Mouse (Mus musculus): ENCODE data around the gene Gm8978. TPM values are rescaled to one million over a fixed set of nuclear protein-coding genes. Genes with fewer than 3 reads are reported as not detected.
"Not testable (repeated sequence)": the region's sequence is repeated elsewhere in the genome, so short reads cannot be mapped to it uniquely, and the experiment has no call there.

The Gm8978 gene
- polyA plus RNA-seq (2012; rRNA removed): not detected in 2 replicates

DNA sequence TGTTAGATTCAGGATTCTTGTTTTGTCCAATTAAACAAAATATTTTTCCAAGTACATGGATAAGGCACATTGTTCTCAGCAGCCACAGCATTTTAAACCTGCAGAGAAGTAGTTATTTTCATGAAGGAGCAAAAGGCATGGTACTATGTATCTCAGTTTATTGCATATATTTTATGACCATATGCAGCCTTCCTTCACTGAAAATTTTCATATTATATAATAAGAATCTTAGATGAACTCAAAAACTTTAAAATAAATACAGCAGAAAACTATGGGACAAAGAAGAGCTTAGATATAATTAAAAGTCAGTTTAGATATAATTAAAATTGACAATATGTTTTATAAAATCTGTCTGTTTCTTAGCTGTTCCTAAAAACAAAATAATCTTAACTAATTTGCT is at the start of gene Gm8978:
TSS of gene Gm8978 (minus strand) at position 101 of the 400 bp plus-strand sequence.
- H3K4me1 ChIP-seq (ENCODE audit: control insufficient read depth, insufficient read depth, insufficient read length, low read length); H3K27ac ChIP-seq (ENCODE audit: insufficient read depth, low read depth, low read length); H3K27me3 ChIP-seq (ENCODE audit: control insufficient read depth, insufficient read depth, low read length); H3K4me3 ChIP-seq (ENCODE audit: low read depth, low read length); H3K36me3 ChIP-seq (ENCODE audit: control insufficient read depth, insufficient read depth, low read length): not testable (repeated sequence)

DNA sequence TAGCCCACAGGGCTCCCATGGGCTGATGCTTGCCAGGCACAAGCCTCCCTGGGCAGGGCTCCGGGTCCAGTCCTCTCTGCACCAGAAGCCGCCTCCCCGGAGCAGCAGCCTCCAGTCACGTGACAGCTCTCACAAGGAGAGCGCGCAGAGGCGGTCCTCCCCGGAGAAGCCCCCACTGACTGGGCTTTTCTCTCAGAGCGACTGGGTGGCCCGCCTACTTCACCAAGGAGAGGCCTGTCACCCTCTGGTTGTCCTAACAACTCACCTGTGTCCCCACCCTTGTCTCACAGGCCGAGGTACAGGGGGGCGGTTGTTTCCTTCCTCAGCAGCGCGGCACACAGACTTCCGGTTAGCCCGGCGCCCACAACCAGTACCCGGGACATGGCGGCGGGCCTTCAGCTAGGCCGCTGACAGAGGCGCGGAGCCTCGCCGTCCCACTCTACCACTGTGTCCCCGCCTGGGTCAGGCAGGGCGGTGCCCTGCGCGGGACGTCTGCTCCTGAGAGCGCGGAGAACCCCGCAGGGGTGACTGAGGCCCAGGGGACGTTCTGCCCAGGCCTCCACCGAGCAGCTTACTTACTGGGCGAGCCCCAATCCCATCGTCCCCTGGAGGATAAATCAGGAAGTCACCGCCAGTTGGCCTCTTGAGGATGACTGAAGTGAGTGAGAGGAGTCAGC is 35.3 kb downstream of the Gm8978 start:
- H3K36me3 ChIP-seq (ENCODE audit: control insufficient read depth, insufficient read depth, low read length); H3K4me1 ChIP-seq (ENCODE audit: control insufficient read depth, insufficient read depth, insufficient read length, low read length); H3K27me3 ChIP-seq (ENCODE audit: control insufficient read depth, insufficient read depth, low read length); H3K27ac ChIP-seq (ENCODE audit: insufficient read depth, low read depth, low read length): not testable (repeated sequence)
- peak overlapping the region; percentile 58 for H3K4me3 ChIP-seq (ENCODE audit: low read depth, low read length)
- WGBS: 7% methylated on average over 10 of the region's 38 CpGs

DNA sequence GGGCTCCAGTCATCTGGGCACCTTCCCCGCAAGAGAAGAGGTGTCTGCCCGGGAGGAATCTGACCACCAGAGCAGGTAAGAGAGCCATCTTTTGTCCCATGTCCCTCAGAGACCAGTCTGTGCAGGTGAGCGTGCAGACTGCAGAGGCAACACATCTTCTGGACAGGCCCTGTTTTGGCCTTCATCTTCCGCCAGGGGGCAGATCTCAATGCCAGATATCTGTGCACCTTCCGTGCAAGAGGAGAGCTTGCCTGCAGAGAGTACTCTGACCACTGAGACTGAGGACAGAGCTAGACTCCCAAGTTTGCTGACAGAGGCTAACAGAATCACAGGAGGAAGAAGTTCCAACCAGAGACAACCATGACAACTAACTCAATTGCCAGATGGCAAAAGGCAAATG is 56.5 kb downstream of the Gm8978 start:
- H3K27ac ChIP-seq (ENCODE audit: insufficient read depth, low read depth, low read length); H3K4me1 ChIP-seq (ENCODE audit: control insufficient read depth, insufficient read depth, insufficient read length, low read length); H3K4me3 ChIP-seq (ENCODE audit: low read depth, low read length); H3K27me3 ChIP-seq (ENCODE audit: control insufficient read depth, insufficient read depth, low read length); H3K36me3 ChIP-seq (ENCODE audit: control insufficient read depth, insufficient read depth, low read length): not testable (repeated sequence)
- WGBS: 81% methylated on average over 5 of the region's 5 CpGs

Other genes starting within 250 kb of the Gm8978 start
- gene Rnls, start 233.0 kb downstream of the Gm8978 start, polyA plus RNA-seq (2012; rRNA removed): 0.34 and 1.1 TPM in 2 replicates
- gene Lipo4, start 107.5 kb downstream of the Gm8978 start, polyA plus RNA-seq (2012; rRNA removed): not detected in 2 replicates
- gene Lipo2, start 126.1 kb upstream of the Gm8978 start, polyA plus RNA-seq (2012; rRNA removed): not detected in 2 replicates
- gene Lipo3, start 136.7 kb upstream of the Gm8978 start, polyA plus RNA-seq (2012; rRNA removed): 2.0 and 2.8 TPM in 2 replicates
- not detected in 2 replicates for gene Lipo1, start 162.2 kb upstream of the Gm8978 start, polyA plus RNA-seq (2012; rRNA removed)